Mouse (Mus musculus) limb, embryonic 13.5 days (tissue): ENCODE data around the gene Tgfb2. TPM values are rescaled to one million over a fixed set of nuclear protein-coding genes. Genes with fewer than 3 reads are reported as not detected.

Source experiments
- ATAC-seq: fragments of 200-750 bp; cut with Nextera tagmentation; 2 replicates; pipeline ENCODE4 v1.8.0; 2017; ENCODE audit warnings: low read depth, moderate number of reproducible peaks, moderate TSS enrichment; ENCODE audit not compliant: low FRiP score
- H3K27ac ChIP-seq: fragments of 300-500 bp; sonication (generic); 2 replicates; pipeline ENCODE4 v1.5.1; 2015; ENCODE audit warnings: inconsistent platforms, mild to moderate bottlenecking, moderate library complexity
- H3K27me3 ChIP-seq: fragments of 300-500 bp; sonication (generic); 2 replicates; pipeline ENCODE4 v1.6.1; 2015; ENCODE audit warnings: mild to moderate bottlenecking, inconsistent platforms
- H3K36me3 ChIP-seq: fragments of 300-500 bp; sonication (generic); 2 replicates; pipeline ENCODE4 v1.6.1; 2015; ENCODE audit warnings: inconsistent platforms, mild to moderate bottlenecking, moderate library complexity
- H3K4me1 ChIP-seq: fragments of 300-500 bp; sonication (generic); 2 replicates; pipeline ENCODE4 v1.6.1; 2015; ENCODE audit warnings: inconsistent platforms
- H3K4me2 ChIP-seq: fragments of 300-500 bp; sonication (generic); replicated peaks from 2 replicates; pipeline ENCODE4 v1.6.1; 2015; ENCODE audit warnings: inconsistent platforms, mild to moderate bottlenecking, moderate library complexity
- H3K4me3 ChIP-seq: fragments of 300-500 bp; sonication (generic); 2 replicates; pipeline ENCODE4 v1.5.1; 2015; ENCODE audit warnings: moderate library complexity, mild to moderate bottlenecking, inconsistent platforms
- H3K9ac ChIP-seq: fragments of 300-500 bp; sonication (generic); 2 replicates; pipeline ENCODE4 v1.6.1; 2015; ENCODE audit warnings: mild to moderate bottlenecking, inconsistent platforms
- H3K9me3 ChIP-seq: fragments of 300-500 bp; sonication (generic); 2 replicates; pipeline ENCODE4 v1.6.1; 2016; ENCODE audit warnings: inconsistent platforms
- WGBS: fragments of 180-500 bp; shearing (Covaris S2); methylation state at CpG from one replicate; pipeline ENCODE4 v1.1.7; 2015; 5-methylcytosine and 5-hydroxymethylcytosine counted together
- polyA plus RNA-seq: library from polyadenylated mRNA; unstranded; fragments of >200 nt; fragmentation: Nextera tagmentation; extraction: Ambion mirVana; gene quantifications from 2 replicates; pipeline ENCODE4 v1.2.1, GENCODE M21; 2015

Gene Tgfb2
- polyA plus RNA-seq, 1 experiment from 2014 or later = 106 TPM

DNA sequence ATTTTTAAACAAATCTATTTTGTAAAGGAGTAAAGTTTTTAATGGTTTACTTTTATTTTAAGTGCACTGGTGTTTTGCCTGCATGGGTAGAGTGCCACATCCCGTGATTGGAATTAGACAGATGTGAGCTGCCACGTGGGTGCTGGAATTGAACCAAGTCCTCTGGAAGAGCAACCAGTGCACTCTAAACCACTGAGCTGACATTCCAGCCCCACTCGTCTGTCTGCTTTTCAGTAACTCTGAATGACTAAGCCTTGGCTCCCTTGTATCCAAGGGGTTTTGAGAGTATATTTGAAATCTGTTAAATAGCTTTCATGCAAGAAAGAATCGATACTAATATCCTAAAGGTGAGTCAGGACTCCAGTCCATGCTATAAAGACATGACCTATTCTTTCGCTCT lies 13.1 kb upstream of the Tgfb2 start:
- Histone ChIP-seq H3K36me3 (peaks cover 46% of the 10 kb centered on the region), H3K27me3 (no peaks in the 10 kb centered on the region), H3K4me2 (no peak overlapping the region), H3K9me3 (no peaks in the 10 kb centered on the region), H3K4me1 (peaks cover 7% of the 10 kb centered on the region), H3K9ac (no peak overlapping the region), H3K27ac (no peak overlapping the region), H3K4me3 (no peak overlapping the region)
- no peak for ATAC-seq
- WGBS = 71% methylated on average over 5 of the region's 5 CpGs

DNA sequence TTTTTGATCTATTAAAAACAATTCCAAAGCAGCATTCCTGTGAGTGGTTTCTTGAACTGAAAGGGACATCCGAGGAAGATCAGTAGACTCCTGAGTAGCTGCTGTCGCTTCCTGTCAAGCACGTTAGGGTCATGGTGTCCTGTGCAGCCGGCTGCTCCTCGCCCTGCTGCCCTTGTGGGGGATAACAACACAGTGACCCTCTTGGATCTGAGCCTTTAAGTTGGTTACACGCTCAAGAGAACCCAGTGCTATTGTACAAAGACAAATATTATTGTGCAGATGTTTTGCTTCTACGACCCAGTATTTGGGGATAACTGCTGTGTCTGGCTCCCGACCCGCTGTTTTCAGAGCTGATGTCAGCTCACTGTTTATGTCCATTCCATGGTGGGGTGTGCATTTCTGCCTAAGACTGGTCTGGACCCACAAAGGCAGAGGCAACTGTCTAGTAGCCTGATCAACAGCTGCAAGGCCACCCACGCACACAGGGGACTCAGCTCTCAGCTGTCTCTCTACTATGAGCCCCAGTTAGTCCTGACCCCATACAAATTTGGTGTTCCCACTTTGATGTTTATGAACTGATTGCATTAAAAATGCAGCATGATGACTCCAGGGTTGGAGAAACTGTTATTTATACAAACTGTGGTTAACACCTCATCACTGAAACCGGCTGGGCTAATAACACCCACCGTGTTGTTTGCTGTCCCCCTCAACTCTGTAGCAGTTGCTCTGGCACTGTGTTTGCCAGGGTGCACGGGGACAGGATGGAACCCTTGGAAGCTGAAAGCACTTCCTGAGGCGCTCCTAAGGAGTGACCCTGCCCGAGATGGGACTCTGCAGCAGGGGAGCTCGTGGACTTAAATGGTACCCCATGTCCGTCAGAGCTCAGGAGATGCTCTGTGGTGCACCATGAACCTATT lies 9.4 kb upstream of the Tgfb2 start:
- H3K27me3 ChIP-seq = peaks cover 4% of the 10 kb centered on the region; the same call in 1 of the 2 replicates
- H3K9ac ChIP-seq = no peak overlapping the region
- no peak overlapping the region for H3K4me2 ChIP-seq
- 80% methylated on average over 17 of the region's 17 CpGs for WGBS
- H3K4me3 ChIP-seq = no peak overlapping the region
- peaks cover 9% of the 10 kb centered on the region for H3K4me1 ChIP-seq
- no peak; the same call in 1 of the 2 replicates for ATAC-seq
- H3K27ac ChIP-seq = no peak overlapping the region
- peaks cover 32% of the 10 kb centered on the region for H3K36me3 ChIP-seq
- no peaks in the 10 kb centered on the region for H3K9me3 ChIP-seq

GRCm38 (mm10) chr1:186714215-186714614 lies 8.4 kb upstream of the Tgfb2 start:
- no peak overlapping the region for H3K9ac ChIP-seq
- peaks cover 4% of the 10 kb centered on the region; the same call in 1 of the 2 replicates for H3K27me3 ChIP-seq
- no peak overlapping the region for H3K4me2 ChIP-seq
- ATAC-seq = no peak
- peaks cover 9% of the 10 kb centered on the region for H3K4me1 ChIP-seq
- H3K4me3 ChIP-seq = no peak overlapping the region
- H3K27ac ChIP-seq = no peak overlapping the region
- WGBS = 77% methylated on average over 4 of the region's 4 CpGs
- peaks cover 23% of the 10 kb centered on the region for H3K36me3 ChIP-seq
- no peaks in the 10 kb centered on the region for H3K9me3 ChIP-seq

GRCm38 (mm10) chr1:186712802-186713471 lies 7.1 kb upstream of the Tgfb2 start:
- no peak overlapping the region for H3K9ac ChIP-seq

GRCm38 (mm10) chr1:186705203-186705914 lies 430 bp downstream of the Tgfb2 start:
- peak; percentile 61 for ATAC-seq
- Histone ChIP-seq H3K4me2 (peak overlapping the region; percentile 80), H3K27ac (peak overlapping the region; percentile 96), H3K4me3 (peak overlapping the region; percentile 75), H3K9me3 (no peaks in the 10 kb centered on the region), H3K9ac (peak overlapping the region; percentile 94), H3K27me3 (no peaks in the 10 kb centered on the region), H3K36me3 (peaks cover 8% of the 10 kb centered on the region; the same call in 1 of the 2 replicates), H3K4me1 (peaks cover 34% of the 10 kb centered on the region)
- WGBS = under 1% methylated on average over 65 of the region's 65 CpGs

More at GRCm38 (mm10) chr1:186712802-186713471, 7.1 kb upstream of the Tgfb2 start:
- under 1% methylated on average over 3 of the region's 3 CpGs for WGBS
- Histone ChIP-seq H3K9me3 (no peaks in the 10 kb centered on the region), H3K4me2 (no peak overlapping the region), H3K4me3 (no peak overlapping the region), H3K27ac (no peak overlapping the region), H3K27me3 (peaks cover 4% of the 10 kb centered on the region; the same call in 1 of the 2 replicates), H3K36me3 (peaks cover 19% of the 10 kb centered on the region), H3K4me1 (peaks cover 9% of the 10 kb centered on the region)
- ATAC-seq = no peak

GRCm38 (mm10) chr1:186703980-186704701 lies 1.6 kb downstream of the Tgfb2 start:
- H3K9me3 ChIP-seq = no peaks in the 10 kb centered on the region
- WGBS = under 1% methylated on average over 36 of the region's 36 CpGs
- ATAC-seq = no peak
- H3K36me3 ChIP-seq = peaks cover 8% of the 10 kb centered on the region; the same call in 1 of the 2 replicates
- H3K9ac ChIP-seq = peak overlapping the region; percentile 94
- no peaks in the 10 kb centered on the region for H3K27me3 ChIP-seq
- peak overlapping the region; percentile 80 for H3K4me2 ChIP-seq
- peaks cover 39% of the 10 kb centered on the region for H3K4me1 ChIP-seq
- peak overlapping the region; percentile 96 for H3K27ac ChIP-seq
- peak overlapping the region; percentile 75 for H3K4me3 ChIP-seq

- under 1% methylated on average over 15 of the region's 15 CpGs for WGBS
- peak; percentile 4; the same call in 1 of the 2 replicates for ATAC-seq
- peaks cover 16% of the 10 kb centered on the region; the same call in 1 of the 2 replicates for H3K36me3 ChIP-seq
- H3K9ac ChIP-seq = peak overlapping the region; percentile 94
- peak overlapping the region; percentile 80 for H3K4me2 ChIP-seq
- peak overlapping the region; percentile 75 for H3K4me3 ChIP-seq
- H3K9me3 ChIP-seq = no peaks in the 10 kb centered on the region
- peaks cover 39% of the 10 kb centered on the region for H3K4me1 ChIP-seq
- peak overlapping the region; percentile 96 for H3K27ac ChIP-seq
- H3K27me3 ChIP-seq = no peaks in the 10 kb centered on the region
These were observed 2.4 kb downstream of the Tgfb2 start for GRCm38 (mm10) chr1:186703256-186703979.

DNA sequence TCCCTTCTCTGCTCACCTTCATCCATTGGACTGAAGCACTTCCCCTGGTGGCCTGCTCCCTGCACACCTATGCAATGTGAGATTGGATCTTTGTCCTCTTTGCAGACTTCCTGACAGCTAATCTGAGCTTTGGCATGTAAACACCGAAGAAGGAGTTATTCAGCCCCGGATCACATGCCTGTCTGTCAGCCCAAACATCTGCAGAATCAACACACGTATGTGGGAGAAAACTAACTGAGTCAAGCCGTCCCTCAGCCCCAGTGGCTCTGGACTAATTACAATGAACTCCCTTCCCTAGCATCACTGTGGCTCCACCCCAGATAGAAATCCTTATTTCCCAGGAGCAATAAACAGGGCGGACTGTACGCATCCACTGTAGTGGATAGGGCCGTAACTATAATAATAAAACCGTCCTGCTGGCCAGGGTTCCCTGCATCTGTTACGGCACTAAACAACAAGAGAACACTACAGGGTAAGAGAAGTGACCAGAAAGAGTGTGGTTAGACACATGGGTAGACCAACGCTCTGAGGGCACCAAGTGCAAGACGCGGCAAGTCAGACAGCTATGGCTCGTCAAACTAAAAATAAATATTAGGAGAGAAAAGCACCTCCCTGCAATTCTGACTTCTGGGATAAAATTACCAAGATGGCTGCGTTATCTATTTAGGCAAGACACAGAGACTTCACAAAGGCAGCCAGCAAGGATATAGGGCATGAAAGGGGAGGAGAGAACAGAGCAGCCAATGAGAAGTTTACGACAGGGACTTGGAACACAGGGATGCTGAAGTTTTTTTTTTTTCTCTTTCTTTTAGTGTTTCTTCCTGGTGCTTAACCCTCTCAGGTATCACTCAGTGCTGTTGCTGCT lies 3.2 kb downstream of the Tgfb2 start:
- peak overlapping the region; percentile 80 for H3K4me2 ChIP-seq
- H3K4me1 ChIP-seq = peaks cover 44% of the 10 kb centered on the region
- H3K36me3 ChIP-seq = peaks cover 17% of the 10 kb centered on the region
- peak overlapping the region; percentile 82; the same call in 1 of the 2 replicates for H3K27ac ChIP-seq
- peak overlapping the region; percentile 75 for H3K4me3 ChIP-seq
- peak; percentile 70; the same call in 1 of the 2 replicates for ATAC-seq
- peak overlapping the region; percentile 94 for H3K9ac ChIP-seq
- no peaks in the 10 kb centered on the region for H3K9me3 ChIP-seq
- WGBS = 7% methylated on average over 15 of the region's 15 CpGs
- no peaks in the 10 kb centered on the region for H3K27me3 ChIP-seq

GRCm38 (mm10) chr1:186701206-186701905 lies 4.4 kb downstream of the Tgfb2 start:
- no peaks in the 10 kb centered on the region for H3K27me3 ChIP-seq
- H3K36me3 ChIP-seq = peaks cover 22% of the 10 kb centered on the region
- H3K9me3 ChIP-seq = no peaks in the 10 kb centered on the region
- H3K4me3 ChIP-seq = peak overlapping the region; percentile 75
- 0 out of 2 replicates have a peak overlapping the region, but pooled peaks have one; percentile 44 for H3K27ac ChIP-seq
- 45% methylated on average over 8 of the region's 8 CpGs for WGBS
- H3K4me2 ChIP-seq = peak overlapping the region; percentile 80
- H3K9ac ChIP-seq = peak overlapping the region; percentile 13; the same call in 1 of the 2 replicates
- ATAC-seq = no peak
- H3K4me1 ChIP-seq = peaks cover 48% of the 10 kb centered on the region
